Mouse (Mus musculus) urinary bladder, adult 2 months (tissue): ENCODE data around the gene Cdk11b. TPM values are rescaled to one million over a fixed set of nuclear protein-coding genes. Genes with fewer than 3 reads are reported as not detected.

ENCODE experiments used
- DNase-seq: peaks from one replicate; pipeline ENCODE4 v3.0.0; 2022; ENCODE audit warnings: low spot score
- polyA plus RNA-seq: library from polyadenylated mRNA; depleted of rRNA; stranded (reverse); fragments of >200 nt; gene quantifications from 2 replicates; pipeline ENCODE4 v1.2.3, GENCODE M21; 2012; rRNA removed

Gene Cdk11b
- 35.6 and 61.6 TPM in 2 replicates for polyA plus RNA-seq

DNA sequence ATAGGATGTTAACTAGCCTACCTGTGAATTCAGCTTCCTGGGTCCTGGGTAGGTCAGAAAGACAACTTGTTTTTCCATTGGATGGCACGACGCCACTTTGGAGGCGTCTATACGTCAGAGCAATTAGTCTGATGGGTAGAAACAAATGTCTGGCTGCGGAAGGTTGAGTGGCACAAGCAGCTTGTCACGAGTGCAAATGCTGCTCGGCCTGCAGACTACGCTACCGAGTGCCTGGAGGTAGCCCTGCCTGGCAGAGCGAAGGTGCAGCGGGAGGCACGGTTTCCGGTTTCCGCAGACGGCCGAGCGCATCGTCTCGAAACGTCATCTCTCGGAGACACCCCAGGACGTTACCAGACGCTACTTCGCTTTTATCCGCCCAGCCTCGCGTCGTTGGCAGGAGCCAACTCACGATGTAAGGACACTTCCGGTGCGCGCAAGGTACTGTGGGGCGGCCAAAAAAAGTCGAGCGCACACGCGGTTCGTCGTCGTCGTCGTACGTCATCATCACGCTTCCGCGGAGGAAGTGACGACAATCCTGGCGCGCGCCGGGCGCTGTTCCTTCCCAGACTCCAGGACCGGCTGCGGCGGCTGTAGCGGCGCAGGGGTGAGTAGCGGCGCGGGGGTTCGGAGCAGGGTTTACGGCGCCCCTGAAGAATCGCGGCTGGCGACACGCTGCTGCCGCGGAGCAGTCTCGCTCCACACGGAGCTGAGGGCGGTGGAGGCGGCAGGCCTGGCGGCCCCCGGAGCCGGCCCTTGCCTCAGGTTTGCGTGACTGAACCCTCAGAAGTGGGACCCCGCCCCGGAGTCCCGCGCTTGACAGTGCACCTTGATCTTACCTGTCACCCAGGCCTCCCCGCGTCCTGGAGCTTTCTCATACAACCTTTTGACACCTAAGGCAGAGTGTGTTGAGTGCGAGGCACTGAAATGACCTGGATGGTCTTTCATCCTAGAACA is at the start of gene Cdk11b:
Cdk11b (plus strand) TSS at position 517 of the 954 bp plus-strand sequence.
- DNase-seq, result peak; percentile 83

DNA sequence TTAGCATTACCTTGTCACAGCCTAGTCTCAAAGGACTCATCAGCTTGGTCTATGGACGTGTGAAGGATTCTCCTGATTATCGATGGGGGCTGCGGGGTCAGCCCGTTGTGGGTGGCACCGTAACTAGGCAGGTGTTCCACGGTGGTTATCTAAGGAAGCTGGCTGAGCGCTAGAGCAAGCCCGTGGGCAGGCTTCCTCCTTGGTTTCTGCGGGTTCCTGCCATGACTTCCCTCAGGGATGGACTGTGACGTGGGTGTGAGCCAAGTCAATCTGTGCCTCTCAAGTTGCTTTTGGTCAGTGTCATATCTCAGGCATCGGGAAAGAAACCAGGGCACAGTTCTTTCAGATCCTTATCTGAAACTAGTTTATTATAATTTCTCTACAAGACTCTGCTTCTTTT is 49.7 kb upstream of the Cdk11b start:
- DNase-seq, result no peak

DNA sequence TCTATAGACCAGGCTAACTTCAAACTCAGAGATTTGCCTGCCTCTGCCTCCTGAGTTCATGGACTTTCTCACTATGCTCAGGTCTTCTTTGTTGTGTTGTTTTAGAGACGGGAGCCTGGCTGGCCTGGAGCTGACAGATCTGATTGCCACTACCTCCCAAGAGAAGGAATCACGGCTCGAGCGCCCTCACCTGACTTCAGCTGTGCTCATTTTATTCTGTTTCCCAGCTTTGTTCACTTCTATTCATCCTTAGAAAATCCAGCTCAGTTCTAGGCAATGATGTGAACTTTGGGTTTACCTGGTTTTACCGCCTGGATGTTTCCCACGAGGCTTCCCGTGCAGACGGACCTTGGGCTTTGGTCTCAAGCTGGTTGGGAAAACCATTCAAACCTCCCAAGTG is 49.1 kb upstream of the Cdk11b start:
- no peak for DNase-seq

DNA sequence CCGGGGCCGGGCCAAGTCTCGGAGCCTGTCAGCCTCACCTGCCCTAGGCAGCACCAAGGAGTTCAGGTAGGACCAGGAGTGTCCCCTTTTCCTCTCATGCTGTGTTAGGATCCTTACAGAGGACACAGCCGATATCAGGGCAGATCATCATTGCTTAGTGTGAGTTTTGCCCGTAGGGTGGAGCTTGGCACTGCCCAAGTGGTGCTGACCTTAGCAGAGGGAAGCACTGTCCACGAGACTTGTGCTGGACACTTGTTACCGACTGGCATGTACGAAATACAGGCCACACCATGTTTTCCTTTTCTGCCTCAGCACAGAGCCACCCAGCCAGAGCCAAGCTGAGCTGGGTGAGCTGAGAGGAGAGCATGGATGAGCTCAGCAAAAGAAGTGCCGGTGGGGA is 47.5 kb upstream of the Cdk11b start:
- DNase-seq, result no peak

DNA sequence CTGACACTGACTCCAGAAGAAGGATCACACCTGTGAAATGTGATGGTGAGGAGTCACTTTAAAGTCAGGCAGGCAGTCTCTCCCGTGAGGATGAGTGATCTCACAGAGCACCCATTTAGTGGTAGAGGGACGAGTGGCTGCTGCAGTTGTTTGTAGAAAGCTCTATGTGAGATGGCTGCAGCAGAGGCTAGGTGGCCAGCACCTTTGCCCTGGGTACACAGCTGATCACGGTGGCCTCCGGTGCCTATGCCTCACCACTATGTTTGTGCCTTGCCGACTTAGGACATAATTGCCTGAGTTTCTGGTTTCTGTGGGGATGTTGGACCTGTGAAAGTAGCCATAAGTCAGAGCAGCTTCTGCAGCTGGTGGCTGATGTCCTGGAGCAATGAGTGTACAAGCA is 46.9 kb upstream of the Cdk11b start:
- no peak for DNase-seq

DNA sequence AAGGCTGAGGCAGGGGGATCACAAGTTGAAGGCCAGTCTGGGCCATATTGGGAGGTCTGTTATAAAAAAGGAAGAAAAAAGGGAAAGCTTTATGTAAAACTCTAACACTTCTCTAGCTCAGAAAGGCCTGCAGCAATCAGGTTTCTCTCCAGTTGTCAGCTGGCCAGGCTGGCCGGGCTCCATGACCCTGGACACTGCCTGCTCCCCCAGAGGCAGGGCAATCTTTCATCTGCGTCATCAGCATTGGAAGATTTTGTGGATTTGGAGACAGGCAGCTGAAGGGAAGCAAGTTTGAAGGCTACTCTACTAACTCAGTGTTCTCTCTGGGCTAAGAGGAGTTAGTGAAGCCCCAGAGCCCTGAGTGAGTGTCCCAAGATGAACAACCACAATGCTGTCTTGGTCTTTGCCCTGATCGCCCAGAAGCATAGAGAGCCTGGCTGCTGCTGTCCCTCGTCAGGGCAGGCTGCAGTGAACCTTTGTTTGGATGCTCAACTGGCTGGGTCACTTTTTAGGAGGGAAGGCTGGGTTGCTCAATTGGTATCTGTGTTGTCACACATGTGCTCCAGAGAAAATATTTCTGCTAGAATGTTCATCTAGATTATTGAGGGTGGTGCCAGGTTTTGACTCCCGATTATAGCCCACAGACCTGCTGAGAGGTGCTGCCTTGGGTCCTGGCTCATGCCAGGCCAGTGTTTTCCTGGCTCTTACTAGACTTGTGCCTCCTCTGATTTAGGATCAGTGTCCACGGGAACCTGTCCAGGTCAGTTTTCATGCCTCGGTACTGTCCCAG is 46.1 kb upstream of the Cdk11b start:
- DNase-seq, result no peak

DNA sequence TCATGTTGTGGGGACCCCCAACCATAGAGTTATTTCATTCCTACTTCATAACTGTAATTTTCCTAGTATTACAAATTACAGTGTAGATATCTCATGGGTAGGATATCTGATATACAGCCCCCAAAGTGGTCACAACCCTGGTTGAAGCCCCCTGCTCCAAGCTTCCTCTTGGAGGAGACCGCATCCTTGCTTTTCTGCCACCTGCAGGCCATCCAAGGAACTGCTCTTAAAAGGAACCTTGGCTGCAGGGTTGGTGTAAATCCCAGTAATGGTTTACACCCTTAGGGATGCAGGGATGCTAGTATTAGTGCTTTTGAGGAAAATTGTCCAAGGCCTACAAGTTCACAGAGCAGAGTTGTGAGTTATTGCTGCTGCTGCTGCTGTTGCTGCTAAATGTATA is 44.2 kb upstream of the Cdk11b start:
- DNase-seq, result no peak

DNA sequence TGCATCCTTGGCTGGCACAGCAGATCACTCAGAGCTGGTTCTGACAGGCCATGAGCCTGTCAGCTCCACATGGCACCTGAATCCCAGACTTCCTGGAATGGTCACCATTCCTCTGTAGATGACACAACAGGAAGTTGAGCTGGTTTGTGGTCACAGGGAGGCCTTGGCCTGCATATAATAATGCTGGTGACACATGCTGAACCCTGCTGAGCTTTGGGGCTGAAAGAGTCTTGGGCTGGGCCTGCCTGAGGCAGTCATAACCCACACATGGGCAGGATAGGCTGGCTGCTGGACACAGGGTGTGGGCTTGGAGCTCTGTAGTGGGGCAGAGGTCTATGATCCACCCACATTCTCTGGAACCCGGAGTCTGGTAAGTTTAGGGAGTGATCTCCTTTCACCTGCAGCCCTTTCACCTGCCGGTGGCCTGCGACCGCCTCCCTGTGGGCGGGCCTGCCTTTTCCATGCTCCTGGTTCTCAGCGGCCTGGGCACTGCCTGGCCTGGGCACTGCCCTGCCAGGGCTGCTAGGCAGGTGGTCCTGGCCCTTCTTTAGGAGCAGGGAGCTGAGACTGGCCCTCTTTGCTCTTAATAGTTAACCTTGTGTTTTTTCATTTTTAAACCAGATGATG is 42.3 kb upstream of the Cdk11b start:
- peak; percentile 46 for DNase-seq

DNA sequence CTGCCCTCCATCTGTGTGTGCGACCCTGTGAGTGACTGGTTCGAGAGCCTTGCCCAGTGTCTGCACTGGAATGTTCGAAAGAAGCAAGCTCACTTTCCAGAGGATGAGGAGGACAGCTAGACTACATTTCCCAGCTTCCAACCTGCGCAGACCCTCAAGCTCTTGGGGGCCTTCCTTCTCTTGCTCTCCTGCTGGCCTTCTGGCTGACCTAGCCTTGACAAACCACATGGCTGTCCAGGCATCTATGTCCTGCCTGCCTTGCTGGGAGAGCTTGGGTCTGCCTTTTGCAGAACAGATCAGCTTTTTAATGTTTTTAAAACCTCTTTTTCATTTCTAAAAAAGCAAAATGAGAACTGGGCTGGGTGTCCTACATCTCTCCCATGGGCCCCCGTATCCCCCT is 35.3 kb upstream of the Cdk11b start:
- no peak for DNase-seq

DNA sequence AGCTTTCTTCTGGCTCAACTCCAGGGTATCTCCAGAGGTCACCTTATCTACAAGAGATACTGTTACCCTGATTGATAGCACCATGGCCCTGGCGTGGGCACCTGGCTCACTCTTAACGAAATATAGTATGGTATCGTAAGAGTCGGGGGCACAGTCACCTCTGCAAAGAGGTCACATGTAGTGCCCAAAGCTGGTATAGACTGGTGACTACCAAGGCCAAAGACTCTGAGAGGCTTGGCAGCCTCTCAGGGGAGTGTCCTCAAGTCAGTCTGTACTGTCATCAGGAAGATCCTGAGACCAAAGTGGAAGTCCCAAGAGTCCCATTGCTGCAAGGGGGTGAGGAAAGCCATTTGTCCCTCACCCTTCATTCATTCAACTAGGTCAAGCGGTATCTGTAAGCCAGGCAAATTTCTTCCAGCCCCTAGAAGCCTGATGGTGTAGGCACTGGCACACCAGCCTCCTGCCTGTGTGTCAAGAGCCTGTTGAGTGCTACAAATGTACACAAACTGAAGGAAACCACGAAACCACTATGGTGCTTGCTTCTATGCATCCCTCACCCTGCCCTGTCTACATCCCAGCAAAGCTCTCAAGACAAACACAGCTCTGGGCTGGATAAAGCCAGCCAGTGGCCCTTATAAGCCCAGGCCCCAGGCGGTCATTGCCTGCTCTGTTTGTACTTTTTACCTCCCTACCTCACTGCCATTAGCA is 33.5 kb upstream of the Cdk11b start:
- no peak for DNase-seq

DNA sequence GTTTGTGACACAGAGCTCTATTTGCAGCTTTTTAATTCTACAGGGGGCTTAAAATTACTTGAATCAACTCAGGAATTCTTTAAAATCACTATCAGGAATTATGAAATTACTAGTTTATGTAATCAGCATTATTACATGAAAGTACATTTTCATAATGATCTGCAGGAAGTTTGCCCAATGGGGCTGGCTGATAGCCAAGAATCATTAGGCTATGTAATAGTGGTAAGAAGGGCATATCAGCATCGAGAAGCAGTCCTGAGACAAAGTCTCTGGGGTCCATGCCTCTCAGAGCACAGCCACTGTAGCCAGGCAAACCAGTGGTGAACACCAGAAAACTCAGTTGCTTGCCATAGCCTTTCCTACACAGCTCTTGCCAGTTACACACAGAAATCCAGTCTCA is 30.9 kb upstream of the Cdk11b start:
- DNase-seq, result no peak

DNA sequence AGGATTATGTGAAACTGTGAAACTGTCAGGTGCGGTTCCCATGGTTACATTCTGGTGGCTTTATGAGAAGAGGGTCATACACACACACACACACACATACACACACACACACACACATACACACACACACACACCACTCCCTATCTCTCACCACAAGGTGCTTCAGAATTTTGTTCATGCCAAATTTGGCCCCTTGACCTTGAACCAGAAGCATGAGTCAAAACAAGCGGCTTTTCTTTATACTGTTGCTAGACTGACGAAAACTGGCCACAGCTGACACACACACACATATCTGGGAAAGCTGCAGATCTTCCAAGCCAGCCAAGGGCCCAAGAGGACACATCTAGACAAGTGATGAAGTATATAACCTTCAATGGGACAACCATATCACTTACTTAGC is 28.9 kb upstream of the Cdk11b start:
- no peak for DNase-seq

DNA sequence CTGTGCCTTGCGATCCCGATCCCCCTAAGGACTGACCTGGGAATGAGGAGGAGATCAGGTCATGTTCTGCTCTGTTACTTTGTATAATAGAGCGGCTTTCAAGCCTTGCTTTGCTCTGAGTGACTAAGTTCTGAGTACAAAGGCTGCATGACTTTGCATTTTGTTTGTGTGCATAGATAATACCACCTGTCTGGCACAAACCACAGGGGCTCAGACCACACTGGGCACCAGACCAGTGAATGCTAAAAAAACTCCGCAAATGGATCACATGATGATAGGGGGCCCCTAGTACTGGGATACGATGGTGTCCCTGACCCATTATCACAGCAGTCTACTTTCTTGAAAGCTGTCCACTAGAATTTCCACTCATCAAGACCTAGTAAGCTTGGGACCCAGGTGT is 28.0 kb upstream of the Cdk11b start:
- DNase-seq, result no peak

DNA sequence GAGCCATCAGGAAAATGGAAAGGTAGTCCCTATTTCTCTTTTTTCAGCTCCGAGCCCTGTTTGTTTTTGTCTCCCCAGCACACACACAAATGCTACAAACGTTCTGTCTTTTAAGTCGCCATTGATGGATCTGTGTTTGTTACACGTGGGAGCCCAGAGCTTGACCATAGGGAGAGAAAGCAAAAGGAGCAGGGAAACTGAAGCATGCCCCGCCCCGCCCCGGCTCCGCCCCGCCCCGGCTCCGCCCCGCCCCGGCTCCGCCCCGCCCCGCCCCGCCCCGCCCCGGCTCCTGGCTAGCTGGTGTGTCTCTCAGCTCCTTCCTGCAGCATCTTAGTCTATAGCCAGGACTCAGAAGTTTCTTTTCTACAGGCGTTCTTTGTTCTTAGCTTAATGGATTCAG is 26.1 kb upstream of the Cdk11b start:
- no peak for DNase-seq

DNA sequence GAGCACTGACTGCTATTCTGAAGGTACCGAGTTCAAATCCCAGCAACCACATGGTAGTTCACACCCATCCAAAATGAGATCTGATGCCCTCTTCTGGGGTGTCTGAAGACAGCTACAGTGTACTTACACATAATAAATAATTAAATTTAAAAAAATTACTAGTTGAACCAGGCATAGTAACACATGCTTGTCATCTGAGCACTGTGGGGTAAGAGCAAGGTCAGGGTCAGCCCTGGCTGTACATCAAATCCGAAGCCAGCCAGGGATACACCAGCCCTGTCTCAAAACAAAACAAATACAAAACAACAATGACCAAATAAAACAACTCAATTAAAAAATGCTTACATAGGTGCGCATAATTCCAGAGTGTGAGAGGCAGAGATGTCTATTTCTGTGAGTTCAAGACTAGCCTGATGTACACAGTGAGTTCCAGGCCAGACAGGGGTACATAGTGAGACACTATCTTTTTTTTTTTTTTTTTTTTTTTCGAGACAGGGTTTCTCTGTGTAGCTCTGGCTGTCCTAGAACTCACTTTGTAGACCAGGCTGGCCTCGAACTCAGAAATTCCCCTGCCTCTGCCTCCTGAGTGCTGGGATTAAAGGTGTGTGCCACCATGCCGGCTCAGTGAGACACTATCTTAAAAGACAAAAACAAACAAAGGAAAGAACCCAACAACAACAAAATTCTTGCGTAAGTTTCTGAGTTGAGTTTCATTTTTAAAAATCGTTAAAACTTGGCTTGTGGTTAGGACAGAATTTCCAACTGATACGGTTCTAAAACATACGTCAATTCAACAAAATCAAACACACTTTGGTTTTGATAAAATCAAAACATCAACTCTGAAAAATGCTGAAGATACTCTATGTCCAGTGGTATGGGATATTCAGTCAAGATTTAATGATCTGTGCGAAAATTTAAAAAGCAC is 24.5 kb upstream of the Cdk11b start:
- DNase-seq, result no peak

DNA sequence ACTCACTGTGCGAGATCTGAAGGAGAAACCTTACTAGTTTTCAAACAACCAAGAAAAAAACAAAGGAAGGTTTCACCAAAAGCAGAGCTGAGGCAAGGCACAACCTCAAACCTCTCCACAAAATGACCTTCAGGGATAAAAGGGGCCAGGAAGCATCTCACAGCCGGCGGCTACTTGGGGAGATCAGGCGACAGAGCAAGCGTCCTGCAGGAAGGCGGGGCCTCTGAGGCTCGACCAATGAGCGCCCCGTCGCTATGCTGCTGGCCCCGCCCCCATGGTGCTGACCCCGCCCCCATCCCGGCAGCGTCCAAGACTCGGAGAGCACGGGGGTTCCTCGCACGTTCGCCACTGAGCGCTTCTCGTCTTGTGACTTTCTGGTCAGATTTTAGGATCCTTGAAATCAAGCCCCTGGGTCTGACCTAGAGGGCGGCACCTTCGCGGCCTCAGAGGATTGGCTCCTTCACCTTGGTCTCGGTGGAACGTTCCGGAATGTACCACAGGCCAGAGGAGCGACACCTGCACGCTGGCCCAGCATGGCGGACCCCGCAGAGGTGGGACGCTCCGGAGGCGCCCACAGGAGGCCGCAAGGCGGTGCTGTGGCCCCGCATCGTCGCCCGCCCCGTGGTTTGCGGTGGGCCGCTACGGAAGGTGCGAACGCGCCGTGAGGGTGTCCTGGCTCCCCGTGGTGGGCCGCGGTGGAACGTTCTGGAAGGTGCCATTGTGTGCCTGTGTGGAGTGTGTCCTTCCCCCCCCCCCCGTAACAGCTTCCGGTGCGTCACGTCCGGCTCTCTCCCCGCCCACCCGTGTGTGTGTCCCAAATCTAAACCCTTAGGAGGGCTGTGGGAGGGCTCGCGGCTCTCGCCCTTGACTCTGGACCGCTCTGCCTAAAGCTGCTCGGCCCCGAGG is 23.3 kb upstream of the Cdk11b start, which contains the start of gene Slc35e2:
Slc35e2 (plus strand) TSS at position 326 of the 906 bp plus-strand sequence.
- DNase-seq, result peak; percentile 99

DNA sequence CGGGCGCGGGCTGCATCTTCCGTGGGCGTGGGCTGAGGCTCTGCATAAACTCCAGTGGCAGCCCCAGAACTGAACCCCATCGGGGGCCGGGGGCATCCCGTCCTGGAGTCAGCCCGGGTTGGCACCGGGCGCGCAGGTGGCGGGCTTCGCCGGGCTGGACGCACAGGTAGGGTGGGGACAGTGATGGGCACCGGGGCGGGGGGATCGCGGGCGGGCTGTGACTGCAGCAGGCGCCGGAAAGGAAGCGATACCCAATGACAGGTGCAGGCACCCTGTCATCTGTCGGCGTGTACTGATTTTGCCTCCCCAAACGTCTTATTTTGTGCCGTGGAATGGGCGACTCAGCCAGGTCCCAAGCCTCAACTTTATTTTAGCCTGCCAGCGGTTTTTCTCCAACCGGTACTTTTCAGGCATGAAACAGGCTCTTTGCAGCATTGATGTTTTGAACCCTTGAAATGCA is 22.6 kb upstream of the Cdk11b start:
- DNase-seq, result no peak

DNA sequence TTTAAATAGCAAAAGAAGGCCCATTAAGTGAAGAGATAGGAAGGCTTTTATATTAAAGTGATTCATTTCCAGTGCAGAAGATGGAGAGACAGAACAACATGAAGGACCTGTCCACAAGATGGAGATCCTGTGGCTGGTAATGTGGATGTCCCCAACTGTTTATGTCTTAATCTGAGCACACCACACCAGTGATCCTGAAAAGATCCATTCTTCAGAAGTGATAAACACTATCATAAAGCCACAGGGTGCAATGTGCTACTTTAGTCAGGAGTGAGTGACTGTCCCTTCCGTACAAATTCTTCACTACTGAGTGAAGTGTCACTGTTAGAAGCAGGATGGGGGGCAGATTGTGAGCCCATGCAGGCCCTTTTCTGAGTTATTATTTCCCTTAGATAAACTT is 21.9 kb upstream of the Cdk11b start:
- DNase-seq, result no peak

DNA sequence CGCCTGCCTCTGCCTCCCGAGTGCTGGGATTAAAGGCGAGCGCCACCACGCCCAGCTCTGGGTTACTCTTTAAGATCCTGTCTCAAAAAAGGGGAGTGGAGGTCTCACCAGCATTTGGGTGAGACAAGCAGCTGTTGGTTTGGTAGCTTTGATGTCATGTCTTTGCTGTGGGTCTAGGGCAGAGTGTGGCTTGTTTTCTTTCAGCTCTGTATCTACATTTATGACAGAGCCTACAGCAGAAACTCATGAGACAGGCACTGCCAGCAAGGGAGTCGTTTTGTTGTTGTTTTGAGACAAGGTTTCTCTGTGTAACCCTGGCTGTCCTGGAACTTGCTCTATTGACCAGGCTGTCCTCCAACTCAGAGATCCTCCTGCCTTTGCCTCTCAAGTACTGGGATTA is 20.9 kb upstream of the Cdk11b start:
- DNase-seq, result no peak
